Mouse (Mus musculus): ENCODE data around the gene 4930562C15Rik. TPM values are rescaled to one million over a fixed set of nuclear protein-coding genes. Genes with fewer than 3 reads are reported as not detected.

4930562C15Rik gene
- polyA plus RNA-seq, 1 experiment from 2014 or later, result 0.44 TPM

GRCm38 (mm10) chr16:4913783-4914735 is 78.8 kb downstream of the 4930562C15Rik start:
- peak overlapping the region; percentile 18; the same call in 1 of the 2 replicates for H3K4me3 ChIP-seq
- 36% methylated on average over 12 of the region's 12 CpGs for WGBS
- no peaks in the 10 kb centered on the region for H3K27me3 ChIP-seq (ENCODE audit: insufficient read depth, poor library complexity, severe bottlenecking)
- DNase-seq (ENCODE audit: low spot score), result peak; percentile 89
- H3K27ac ChIP-seq, result peak overlapping the region; percentile 56
- peaks cover 86% of the 10 kb centered on the region for H3K36me3 ChIP-seq
- H3K9me3 ChIP-seq, result no peaks in the 10 kb centered on the region
- H3K4me1 ChIP-seq, result peaks cover 20% of the 10 kb centered on the region

DNA sequence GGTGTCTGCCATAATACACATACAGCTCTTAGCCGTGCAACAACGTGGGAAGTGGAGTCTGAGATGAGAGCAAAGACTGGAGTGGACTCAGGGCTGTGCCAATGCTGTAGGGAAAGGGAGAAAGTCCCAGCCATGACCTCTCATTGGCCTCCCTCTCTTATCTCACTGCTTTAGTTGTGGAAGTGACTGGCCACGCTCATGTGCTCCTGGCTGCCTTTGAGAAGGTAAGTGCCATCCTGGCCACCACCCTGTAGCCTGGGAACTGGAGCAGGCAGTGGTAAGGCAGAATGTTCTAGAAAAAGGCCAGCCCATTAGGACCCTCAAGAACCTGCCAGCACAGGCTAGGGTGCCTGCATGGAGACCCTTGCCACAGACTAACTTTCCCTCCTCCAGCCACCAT is 80.7 kb downstream of the 4930562C15Rik start:
- WGBS, result 55% methylated on average over 3 of the region's 3 CpGs
- no peaks in the 10 kb centered on the region for H3K9me3 ChIP-seq
- no peak for DNase-seq (ENCODE audit: low spot score)
- H3K27ac ChIP-seq, result 0 out of 2 replicates have a peak overlapping the region, but pooled peaks have one; percentile 2
- no peaks in the 10 kb centered on the region for H3K27me3 ChIP-seq (ENCODE audit: insufficient read depth, poor library complexity, severe bottlenecking)
- no peak overlapping the region for H3K4me3 ChIP-seq
- H3K4me1 ChIP-seq, result peaks cover 20% of the 10 kb centered on the region
- H3K36me3 ChIP-seq, result peaks cover 81% of the 10 kb centered on the region

DNA sequence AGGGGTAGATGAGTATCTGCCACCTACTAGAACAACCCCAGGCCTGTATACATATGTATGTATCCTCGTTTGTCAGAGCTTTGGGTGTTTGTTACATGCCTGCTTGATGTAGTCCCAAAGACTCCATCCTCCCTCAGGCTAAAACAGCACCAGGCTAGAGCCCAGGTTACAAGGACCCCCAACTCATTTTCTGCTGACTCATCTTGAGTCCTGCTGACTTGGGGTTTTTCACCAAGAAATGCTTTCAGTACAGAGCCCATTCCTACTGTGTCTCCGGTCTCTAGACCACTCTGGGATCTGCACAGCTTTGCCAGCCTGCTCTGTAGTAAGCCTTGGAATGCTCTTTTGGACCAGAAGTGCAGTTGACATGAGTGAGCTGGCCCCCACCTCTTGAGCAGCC is 81.4 kb downstream of the 4930562C15Rik start:
- Histone ChIP-seq H3K36me3 (peaks cover 81% of the 10 kb centered on the region), H3K9me3 (no peaks in the 10 kb centered on the region), H3K4me1 (peaks cover 20% of the 10 kb centered on the region), H3K4me3 (no peak overlapping the region), H3K27ac (no peak overlapping the region), H3K27me3 (ENCODE audit: insufficient read depth, poor library complexity, severe bottlenecking) (no peaks in the 10 kb centered on the region)
- DNase-seq (ENCODE audit: low spot score), result no peak
- 80% methylated on average over 2 of the region's 2 CpGs for WGBS

Other genes starting within 250 kb of the 4930562C15Rik start
- gene Glis2, start 240.7 kb upstream of the 4930562C15Rik start, polyA plus RNA-seq (2016; fragmentation: Nextera tagmentation; extraction: Ambion mirVana), result 13.9 and 20.7 TPM in 2 replicates
- 116 and 130 TPM in 2 replicates for gene Pam16, start 210.4 kb upstream of the 4930562C15Rik start, polyA plus RNA-seq (2016; fragmentation: Nextera tagmentation; extraction: Ambion mirVana)
- 13.7 and 16.9 TPM in 2 replicates for gene Vasn, start 195.5 kb upstream of the 4930562C15Rik start, polyA plus RNA-seq (2016; fragmentation: Nextera tagmentation; extraction: Ambion mirVana)
- gene Dnaja3, start 195.4 kb upstream of the 4930562C15Rik start, polyA plus RNA-seq (2016; fragmentation: Nextera tagmentation; extraction: Ambion mirVana), result 78.3 and 85.5 TPM in 2 replicates
- 22.7 and 23.9 TPM in 2 replicates for gene Coro7, start 155.6 kb upstream of the 4930562C15Rik start, polyA plus RNA-seq (2016; fragmentation: Nextera tagmentation; extraction: Ambion mirVana)
- 63.3 and 97.6 TPM in 2 replicates for gene Nmral1, start 116.1 kb upstream of the 4930562C15Rik start, polyA plus RNA-seq (2016; fragmentation: Nextera tagmentation; extraction: Ambion mirVana)
- gene Hmox2, start 109.1 kb upstream of the 4930562C15Rik start, polyA plus RNA-seq (2016; fragmentation: Nextera tagmentation; extraction: Ambion mirVana), result 101 and 104 TPM in 2 replicates
- 121 and 152 TPM in 2 replicates for gene Cdip1, start 45.1 kb upstream of the 4930562C15Rik start, polyA plus RNA-seq (2016; fragmentation: Nextera tagmentation; extraction: Ambion mirVana)
- 29.8 and 31.4 TPM in 2 replicates for gene Ubald1, start 44.9 kb downstream of the 4930562C15Rik start, polyA plus RNA-seq (2016; fragmentation: Nextera tagmentation; extraction: Ambion mirVana)
- 96.2 and 131 TPM in 2 replicates for gene Mgrn1, start 50.8 kb downstream of the 4930562C15Rik start, polyA plus RNA-seq (2016; fragmentation: Nextera tagmentation; extraction: Ambion mirVana)
- gene Nudt16l1, start 103.3 kb downstream of the 4930562C15Rik start, polyA plus RNA-seq (2016; fragmentation: Nextera tagmentation; extraction: Ambion mirVana), result 111 and 125 TPM in 2 replicates
- gene Anks3, start 128.8 kb downstream of the 4930562C15Rik start, polyA plus RNA-seq (2016; fragmentation: Nextera tagmentation; extraction: Ambion mirVana), result 38.5 and 44.4 TPM in 2 replicates
- gene Sept12, start 162.4 kb downstream of the 4930562C15Rik start, polyA plus RNA-seq (2016; fragmentation: Nextera tagmentation; extraction: Ambion mirVana), result not detected in 2 replicates
- 3.0 and 4.2 TPM in 2 replicates for gene Smim22, start 171.9 kb downstream of the 4930562C15Rik start, polyA plus RNA-seq (2016; fragmentation: Nextera tagmentation; extraction: Ambion mirVana)
- 55.5 and 57.4 TPM in 2 replicates for gene Rogdi, start 178.1 kb downstream of the 4930562C15Rik start, polyA plus RNA-seq (2016; fragmentation: Nextera tagmentation; extraction: Ambion mirVana)
- 129 and 130 TPM in 2 replicates for gene Glyr1, start 214.4 kb downstream of the 4930562C15Rik start, polyA plus RNA-seq (2016; fragmentation: Nextera tagmentation; extraction: Ambion mirVana)
- 13.3 and 15.7 TPM in 2 replicates for gene Ubn1, start 214.6 kb downstream of the 4930562C15Rik start, polyA plus RNA-seq (2016; fragmentation: Nextera tagmentation; extraction: Ambion mirVana)

Data from heart, embryonic 10.5 days (tissue).